Mouse (Mus musculus) bone marrow macrophage, adult 2 months (primary cell): Measurements from ENCODE around the gene Fgfr2.

ENCODE experiments used
- CTCF ChIP-seq: IDR thresholded peaks from 2 replicates; pipeline ENCODE4 v1.5.1; 2012; ENCODE audit warnings: low read depth, mild to moderate bottlenecking, low read length, moderate library complexity
- POLR2A ChIP-seq: IDR thresholded peaks from 2 replicates; pipeline ENCODE4 v1.6.1; 2012; ENCODE audit warnings: mild to moderate bottlenecking, low read depth, low read length, borderline replicate concordance

GRCm38 (mm10) chr7:132419378-132420255, 703.5 kb downstream of the Fgfr2 start:
- TF ChIP-seq POLR2A (no peak), CTCF (no peak)
